Mouse (Mus musculus) left cerebral cortex, adult 9 months (tissue): ENCODE data around the gene Kat5.

Experiments used
- DNase-seq, 2 experiments: peaks; one replicate each; pipeline ENCODE4 v3.0.0; 2022; ENCODE audit warnings: low spot score in 2 of 2

Kat5 gene

GRCm38 (mm10) chr19:5629907-5630306, 19.9 kb upstream of the Kat5 start:
- DNase-seq: no peak

DNA sequence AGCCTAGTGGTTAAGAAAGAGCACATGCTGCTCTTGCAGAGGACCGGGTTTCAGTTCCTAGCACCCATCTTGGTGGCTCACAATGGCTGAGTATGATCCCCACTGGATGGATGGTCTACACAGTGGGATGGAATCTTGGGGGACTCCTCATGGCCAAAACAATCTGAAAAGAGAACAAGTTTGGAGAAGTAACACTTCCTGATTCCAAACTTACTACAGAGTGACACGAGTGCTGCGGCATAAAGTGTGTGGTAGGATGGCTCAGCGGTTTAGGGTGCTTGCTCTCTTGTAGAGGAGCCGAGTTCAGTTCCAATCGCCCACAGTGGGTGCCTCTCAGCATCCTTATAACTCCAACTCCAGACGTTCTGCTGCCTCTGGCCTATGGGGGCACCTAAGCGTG, 15.3 kb upstream of the Kat5 start:
- no peak for DNase-seq

DNA sequence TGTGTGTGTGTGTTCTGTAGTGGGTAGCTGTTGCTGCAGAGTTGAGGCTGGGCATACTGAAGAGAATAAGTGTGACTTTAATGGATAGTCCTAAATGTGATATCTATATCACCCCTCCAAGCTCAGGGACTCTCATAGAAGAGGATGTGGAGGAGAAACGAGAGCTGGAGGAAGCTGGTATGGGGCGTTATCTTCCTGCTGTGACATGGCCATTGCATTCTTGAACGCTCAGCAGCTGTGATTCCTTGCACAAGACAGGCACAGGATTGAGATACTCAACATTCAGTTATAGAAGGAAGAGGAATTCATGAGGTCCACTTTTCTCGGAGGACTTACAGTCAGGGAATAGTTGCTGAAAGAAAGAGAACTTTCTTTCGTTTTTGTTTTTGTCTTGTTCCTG, 11.8 kb upstream of the Kat5 start:
- no peak for DNase-seq

DNA sequence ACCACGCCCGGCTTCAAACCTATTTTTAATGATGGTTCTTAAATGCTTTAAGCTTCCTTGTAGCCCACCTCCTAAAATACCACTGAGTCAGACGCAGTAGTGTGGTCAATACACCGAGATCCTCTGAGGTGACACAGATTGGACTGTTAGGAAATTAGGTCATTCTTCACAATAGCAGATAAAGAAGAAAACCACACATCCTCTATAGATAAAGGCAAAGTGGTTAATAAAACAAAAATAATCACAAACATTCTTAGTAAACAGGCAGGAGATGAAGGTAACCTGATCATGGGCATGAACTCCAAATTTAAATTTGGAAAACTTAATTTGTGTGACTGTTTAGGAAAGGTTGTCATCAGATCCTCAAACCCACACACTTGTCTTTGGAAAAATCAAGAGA, 10.0 kb upstream of the Kat5 start:
- no peak for DNase-seq

DNA sequence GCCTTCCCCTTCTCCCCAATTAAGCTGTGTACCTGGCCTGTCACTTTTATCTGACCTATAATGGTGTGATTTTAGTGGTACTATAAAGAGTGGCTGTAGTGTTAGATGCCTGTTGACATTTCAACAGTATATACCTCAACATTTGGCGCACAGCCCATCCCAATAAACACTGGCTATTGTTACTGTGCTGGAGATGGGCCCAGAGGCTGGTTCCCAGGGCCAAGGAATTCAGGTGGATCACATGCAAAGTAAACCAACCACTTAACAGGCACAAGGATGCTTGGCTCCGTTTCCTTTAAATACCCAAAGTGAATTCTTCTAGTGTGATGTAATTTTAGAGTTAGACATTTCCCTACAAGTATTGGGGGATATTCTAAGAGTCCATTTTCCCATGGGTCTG, 4.9 kb upstream of the Kat5 start:
- DNase-seq: no peak

- DNase-seq: no peak
These were observed 2.9 kb upstream of the Kat5 start for GRCm38 (mm10) chr19:5612762-5613411.

- DNase-seq: no peak
These were observed 1.9 kb upstream of the Kat5 start for GRCm38 (mm10) chr19:5611973-5612372.

DNA sequence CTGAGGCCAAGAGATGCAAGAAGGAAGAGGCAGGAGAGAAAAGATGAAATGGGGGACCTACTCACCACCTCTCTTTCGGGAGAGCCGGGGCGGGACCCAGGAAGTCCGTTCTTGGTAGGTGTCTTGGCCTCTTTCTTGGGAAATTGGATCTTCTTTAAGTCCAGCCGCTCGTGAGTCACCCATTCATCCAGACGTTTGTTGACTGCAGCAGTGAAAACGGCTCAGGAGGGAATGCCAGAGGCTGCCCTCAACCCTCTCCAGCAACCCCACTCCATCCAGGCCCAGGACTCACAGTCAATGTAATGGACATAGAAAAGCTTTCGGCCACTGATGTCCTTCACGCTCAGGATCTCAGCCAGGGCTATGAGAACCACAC, 878 bp downstream of the Kat5 start:
- DNase-seq: no peak

DNA sequence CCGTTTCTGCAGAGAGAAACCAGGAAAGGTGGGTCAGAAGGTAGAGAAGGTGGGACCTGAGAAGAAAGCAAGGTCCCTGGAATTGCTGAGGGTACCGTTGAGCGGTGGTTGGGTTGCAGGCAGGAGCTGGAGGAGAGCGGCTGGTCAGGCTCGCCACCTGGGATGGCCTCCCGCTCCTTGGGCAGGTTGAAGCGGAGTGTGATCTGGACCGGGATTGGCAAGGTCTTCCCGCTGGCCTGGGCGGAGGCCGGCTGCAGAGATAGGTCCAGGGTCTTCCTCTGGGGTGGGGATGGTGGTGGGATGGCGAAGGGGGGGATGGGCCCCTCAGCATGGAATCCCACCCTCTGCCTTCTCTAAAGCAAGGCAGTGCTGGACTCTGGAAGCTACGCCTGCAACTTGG, 1.3 kb downstream of the Kat5 start:
- DNase-seq: no peak

GRCm38 (mm10) chr19:5607705-5608410, 2.2 kb downstream of the Kat5 start:
- no peak for DNase-seq

- no peak for DNase-seq
These were observed 3.8 kb downstream of the Kat5 start for GRCm38 (mm10) chr19:5606196-5606595.

- DNase-seq: peak in 1 of 2 experiments; percentile 29
These were observed 4.9 kb downstream of the Kat5 start for GRCm38 (mm10) chr19:5605126-5605525.

DNA sequence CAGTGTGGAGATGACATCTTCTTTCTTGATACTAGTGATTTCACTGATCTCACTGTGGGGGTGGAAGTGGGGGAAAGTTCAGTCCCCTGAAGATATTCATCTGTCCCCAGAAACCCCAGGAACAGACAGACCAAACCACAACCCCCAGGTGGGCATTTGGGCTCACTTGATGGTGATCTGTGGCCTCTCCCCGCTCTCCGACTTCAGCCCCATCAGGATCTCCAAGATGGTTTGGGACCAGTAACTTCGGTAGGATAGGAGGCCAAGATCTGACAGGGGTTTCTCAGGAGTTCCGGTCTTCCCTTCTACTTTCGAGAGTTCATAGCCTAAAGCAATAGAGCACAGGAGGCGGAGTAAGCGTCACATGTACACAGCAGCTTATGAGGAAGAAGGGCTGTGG, 6.4 kb downstream of the Kat5 start:
- no peak for DNase-seq

DNA sequence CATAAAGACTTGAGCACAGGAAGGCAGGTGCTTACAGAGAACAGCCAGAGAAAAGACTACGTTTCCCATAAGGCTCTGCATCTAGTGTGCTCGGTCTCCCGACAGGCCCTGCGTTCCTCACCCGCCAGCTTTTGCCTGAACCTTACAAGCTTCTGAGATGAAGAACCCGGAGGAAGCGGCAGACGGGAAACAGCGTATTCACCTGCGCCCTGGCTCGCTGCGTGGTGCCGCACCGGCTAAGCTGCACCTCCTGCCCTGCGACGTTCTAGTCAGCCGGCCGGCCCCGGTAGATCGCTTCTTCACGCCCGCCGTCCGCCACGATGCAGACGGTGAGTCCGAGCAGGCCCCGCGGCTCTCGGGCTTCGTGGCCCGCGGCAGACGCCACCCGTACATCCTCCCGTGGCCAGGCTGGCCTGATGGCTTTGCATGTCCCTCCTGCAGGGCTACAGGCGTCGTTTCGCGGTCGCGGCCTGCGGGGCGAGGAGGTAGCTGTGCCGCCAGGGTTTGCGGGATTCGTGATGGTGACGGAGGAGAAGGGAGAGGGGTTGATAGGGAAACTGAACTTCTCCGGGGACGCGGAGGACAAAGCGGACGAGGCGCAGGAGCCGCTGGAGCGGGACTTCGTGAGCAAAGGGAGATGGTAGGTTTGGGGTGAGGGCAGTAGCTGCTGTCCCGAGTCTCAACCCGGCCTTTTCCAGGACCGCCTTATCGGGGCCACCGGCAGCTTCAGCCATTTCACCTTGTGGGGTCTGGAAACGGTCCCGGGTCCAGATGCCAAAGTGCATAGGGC, 8.1 kb downstream of the Kat5 start, which contains the start of gene Rnaseh2c:
TSS of gene Rnaseh2c (plus strand) at position 122 of the 790 bp plus-strand sequence.
- DNase-seq: peak; percentile 53 to 82

DNA sequence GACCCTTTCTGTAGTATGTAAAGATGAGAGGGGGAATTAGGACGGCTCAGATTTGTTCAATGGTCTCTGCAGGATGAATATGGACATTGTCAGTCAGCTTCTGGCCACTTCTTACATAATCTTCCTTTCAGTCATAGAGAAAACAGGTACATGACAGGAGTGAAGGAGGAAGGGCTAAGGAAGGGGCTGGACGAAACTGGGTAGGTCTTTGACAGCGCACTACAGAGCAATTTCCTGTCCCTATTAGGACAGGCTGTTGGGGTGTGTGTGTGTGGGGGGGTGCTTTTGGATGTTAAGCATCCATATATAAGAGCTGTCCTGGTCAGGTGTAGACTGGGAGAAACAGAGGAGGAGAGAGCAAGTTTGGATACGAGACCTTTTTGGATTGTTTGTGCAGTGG, 10.8 kb downstream of the Kat5 start:
- DNase-seq: no peak

DNA sequence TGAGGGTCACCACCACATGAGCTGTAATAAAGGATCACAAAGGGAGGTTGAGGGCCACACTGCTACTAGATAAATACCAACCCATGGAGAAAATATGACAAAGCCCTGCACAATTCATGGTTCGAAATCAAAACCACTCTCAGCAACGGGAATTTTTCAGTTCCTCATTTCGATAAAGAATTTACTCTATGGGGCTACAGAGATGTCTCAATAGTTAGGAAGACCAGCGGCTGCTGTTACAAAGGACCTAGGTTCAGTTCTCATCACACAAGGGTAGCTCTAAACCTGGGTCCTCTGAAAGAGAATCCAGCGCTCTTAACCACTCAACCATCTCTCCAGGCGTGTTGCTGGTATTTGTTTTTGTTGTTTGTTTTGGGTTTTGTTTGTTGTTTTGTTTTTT, 18.1 kb downstream of the Kat5 start:
- no peak for DNase-seq

GRCm38 (mm10) chr19:5589159-5589558, 20.9 kb downstream of the Kat5 start:
- DNase-seq: no peak

- no peak for DNase-seq
These were observed 28.0 kb downstream of the Kat5 start for GRCm38 (mm10) chr19:5581995-5582394.

GRCm38 (mm10) chr19:5580776-5581175, 29.3 kb downstream of the Kat5 start:
- DNase-seq: no peak

DNA sequence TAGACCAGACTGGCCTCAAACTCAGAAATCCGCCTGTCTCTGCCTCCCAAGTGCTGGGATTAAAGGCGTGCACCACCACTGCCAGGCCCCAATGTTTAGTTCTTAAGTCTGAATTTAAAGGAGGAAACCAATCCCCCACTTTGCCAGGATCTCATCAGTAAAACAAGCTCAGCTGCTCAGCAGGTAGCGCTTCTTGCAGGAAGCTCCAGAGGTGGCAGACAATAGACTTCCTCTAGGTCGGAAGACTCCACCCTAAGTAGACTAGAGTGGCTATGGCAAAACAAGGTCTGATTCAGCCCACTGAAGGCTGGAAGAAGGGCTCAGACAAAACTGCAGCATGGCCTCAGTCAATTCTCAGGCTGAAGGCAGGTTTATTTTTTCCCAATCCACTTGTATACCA, 30.1 kb downstream of the Kat5 start:
- no peak for DNase-seq

- no peak for DNase-seq
These were observed 34.7 kb downstream of the Kat5 start for GRCm38 (mm10) chr19:5575336-5575735.

GRCm38 (mm10) chr19:5572331-5573125, 37.5 kb downstream of the Kat5 start:
- peak; percentile 64 to 87 for DNase-seq
